In genomic region chr11:98476434-98476807, GRCm38 (mm10) we compare ENCODE assay signal across 24 mouse cellular contexts.
"Had no signal": no experiment of that assay in that cellular context is flagged by ENCODE, and none has a peak within 500 bp of the region (broad histone marks: within the 10 kb centered on the region; RNA-seq: fewer than 3 reads in every experiment).

No protein-coding gene starts in this region.

- ATAC-seq: hindbrain, postnatal 0 days; intestine, embryonic 16.5 days had no signal

- H3K27ac ChIP-seq: heart, adult 2 months; heart, embryonic 15.5 days; hindbrain, embryonic 13.5 days; hindbrain, embryonic 15.5 days; hindbrain, postnatal 0 days; kidney, embryonic 15.5 days; kidney, postnatal 0 days; limb, embryonic 13.5 days; limb, embryonic 15.5 days had no signal

- DNase-seq: gastrocnemius, postnatal 14 days; gastrocnemius, postnatal 36 days; heart, adult 11 months; heart, adult 2 months; heart, postnatal 14 days; heart, postnatal 36 days; kidney, adult 11 months; kidney, adult 2 months; kidney, adult 9 months; kidney, postnatal 14 days; kidney, postnatal 36 days; layer of hippocampus, adult 9-11 months; layer of hippocampus, postnatal 36 days; left cerebral cortex, postnatal 4 days had no signal

- H3K9ac ChIP-seq: heart, embryonic 15.5 days; hindbrain, embryonic 13.5 days; hindbrain, embryonic 15.5 days; kidney, embryonic 15.5 days; limb, embryonic 13.5 days; limb, embryonic 15.5 days had no signal

- H3K4me2 ChIP-seq: heart, embryonic 11.5 days; heart, embryonic 15.5 days; hindbrain, embryonic 13.5 days; hindbrain, embryonic 15.5 days; kidney, embryonic 15.5 days; limb, embryonic 13.5 days; limb, embryonic 15.5 days had no signal

- H3K9me3 ChIP-seq: heart, embryonic 15.5 days; hindbrain, embryonic 13.5 days; hindbrain, embryonic 15.5 days; kidney, embryonic 15.5 days; limb, embryonic 13.5 days; limb, embryonic 15.5 days had no signal

- H3K27me3 ChIP-seq: heart, embryonic 15.5 days; hindbrain, embryonic 13.5 days; hindbrain, embryonic 15.5 days; kidney, embryonic 15.5 days; limb, embryonic 13.5 days; limb, embryonic 15.5 days had no signal

- H3K4me1 ChIP-seq: hindbrain, embryonic 15.5 days; limb, embryonic 15.5 days had no signal

- H3K4me3 ChIP-seq: heart, adult 2 months; heart, embryonic 15.5 days; hindbrain, embryonic 13.5 days; hindbrain, embryonic 15.5 days; kidney, embryonic 15.5 days; limb, embryonic 13.5 days; limb, embryonic 15.5 days had no signal

- H3K36me3 ChIP-seq: heart, embryonic 15.5 days; hindbrain, embryonic 13.5 days; hindbrain, embryonic 15.5 days; kidney, embryonic 15.5 days; limb, embryonic 13.5 days; limb, embryonic 15.5 days had no signal
